Mouse (Mus musculus) MEL (cell line): Measurements from ENCODE around the gene Rdh7. TPM values are rescaled to one million over a fixed set of nuclear protein-coding genes. Genes with fewer than 3 reads are reported as not detected.
"Not testable (repeated sequence)": the region's sequence is repeated elsewhere in the genome, so short reads cannot be mapped to it uniquely, and the experiment has no call there.

ENCODE experiments used
- DNase-seq: peaks from one replicate; pipeline ENCODE4 v3.0.0; 2011; ENCODE audit warnings: low read depth, low spot score
- H3K27ac ChIP-seq: 2 replicates; pipeline ENCODE4 v1.5.1; 2012; ENCODE audit warnings: low read depth, mild to moderate bottlenecking, control low read depth, low read length, moderate library complexity; ENCODE audit not compliant: control insufficient read depth
- H3K27me3 ChIP-seq, 2 experiments: fragments of 150-350 bp in 1 of 2; sonication (generic) in 1 of 2; 2 replicates each; pipeline ENCODE4 v1.6.1; 2012; ENCODE audit warnings: low read length in 2 of 2, mild to moderate bottlenecking in 2 of 2, improper control_type of control experiment in 1 of 2, moderate library complexity in 1 of 2; ENCODE audit not compliant: insufficient read depth in 2 of 2, control insufficient read depth in 1 of 2
- H3K36me3 ChIP-seq, 2 experiments: 2 replicates each; pipeline ENCODE4 v1.6.1; 2012 to 2014; ENCODE audit warnings: low read length in 2 of 2, improper control_type of control experiment in 1 of 2, inconsistent platforms in 1 of 2, mild to moderate bottlenecking in 1 of 2; ENCODE audit not compliant: insufficient read depth in 2 of 2, control insufficient read depth in 1 of 2
- H3K4me1 ChIP-seq, 2 experiments: fragments of 150-350 bp in 1 of 2; sonication (generic) in 1 of 2; 2 replicates each; pipeline ENCODE4 v1.6.1; 2012; ENCODE audit warnings: low read length in 2 of 2, improper control_type of control experiment in 1 of 2, mild to moderate bottlenecking in 1 of 2; ENCODE audit not compliant: insufficient read depth in 2 of 2, control insufficient read depth in 1 of 2
- H3K4me3 ChIP-seq, 2 experiments: fragments of 150-350 bp in 1 of 2; sonication (generic) in 1 of 2; 2 replicates each; pipeline ENCODE4 v1.5.1; 2012; ENCODE audit warnings: low read depth in 2 of 2, low read length in 2 of 2, mild to moderate bottlenecking in 2 of 2, moderate library complexity in 2 of 2, control low read depth in 1 of 2, improper control_type of control experiment in 1 of 2; ENCODE audit not compliant: control insufficient read depth in 1 of 2, insufficient read depth in 1 of 2
- H3K79me2 ChIP-seq: 2 replicates; pipeline ENCODE4 v1.6.1; 2012; ENCODE audit warnings: mild to moderate bottlenecking, low read length, moderate library complexity; ENCODE audit not compliant: control insufficient read depth, poor library complexity, insufficient read depth
- H3K9ac ChIP-seq: 2 replicates; pipeline ENCODE4 v1.6.1; 2012; ENCODE audit warnings: low read depth, mild to moderate bottlenecking, control low read depth, low read length, moderate library complexity; ENCODE audit not compliant: control insufficient read depth, poor library complexity, severe bottlenecking
- H3K9me3 ChIP-seq: fragments of 150-350 bp; sonication (generic); replicated peaks from 2 replicates; pipeline ENCODE4 v1.6.1; 2012; ENCODE audit warnings: mild to moderate bottlenecking, low read length, improper control_type of control experiment, moderate library complexity; ENCODE audit not compliant: insufficient read depth
- BHLHE40 ChIP-seq: IDR thresholded peaks from 2 replicates; pipeline ENCODE4 v1.6.1; 2012; ENCODE audit warnings: low read depth, mild to moderate bottlenecking, inconsistent platforms, low read length, improper control_type of control experiment, borderline replicate concordance
- CTCF ChIP-seq, 3 experiments: IDR thresholded peaks in 2 of 3; conservative IDR thresholded peaks in 1 of 3; 2 replicates each; pipeline ENCODE4 v1.5.1; 2011 to 2012; ENCODE audit warnings: low read length in 3 of 3, low read depth in 2 of 3, mild to moderate bottlenecking in 2 of 3, improper control_type of control experiment in 1 of 3, inconsistent platforms in 1 of 3, mixed read lengths in 1 of 3, moderate library complexity in 1 of 3; ENCODE audit not compliant: control insufficient read depth in 1 of 3, insufficient read depth in 1 of 3, poor library complexity in 1 of 3, severe bottlenecking in 1 of 3
- EP300 ChIP-seq, 2 experiments: IDR thresholded peaks; 2 replicates each; pipeline ENCODE4 v1.6.1; 2011; ENCODE audit warnings: improper control_type of control experiment in 2 of 2, low read length in 2 of 2, low read depth in 1 of 2, mild to moderate bottlenecking in 1 of 2
- GATA1 ChIP-seq: IDR thresholded peaks from 2 replicates; pipeline ENCODE4 v1.6.1; 2011; ENCODE audit warnings: low read depth, low read length, improper control_type of control experiment
- HCFC1 ChIP-seq: IDR thresholded peaks from 2 replicates; pipeline ENCODE4 v1.6.1; 2012; ENCODE audit warnings: low read depth, mild to moderate bottlenecking, inconsistent platforms, low read length, improper control_type of control experiment, moderate library complexity
- KAT2A ChIP-seq: conservative IDR thresholded peaks from 2 replicates; pipeline ENCODE4 v1.6.1; 2012; ENCODE audit warnings: low read depth, low read length, improper control_type of control experiment, inconsistent platforms
- MAZ ChIP-seq: IDR thresholded peaks from 2 replicates; pipeline ENCODE4 v1.6.1; 2012; ENCODE audit warnings: low read depth, mild to moderate bottlenecking, inconsistent platforms, low read length, improper control_type of control experiment
- MEF2A ChIP-seq: IDR thresholded peaks from 2 replicates; pipeline ENCODE4 v1.6.1; 2014; ENCODE audit warnings: low read depth, mild to moderate bottlenecking, inconsistent platforms, low read length, improper control_type of control experiment; ENCODE audit not compliant: poor library complexity, insufficient replicate concordance, severe bottlenecking; ENCODE audit errors: extremely low read depth
- MYB ChIP-seq: IDR thresholded peaks from 2 replicates; pipeline ENCODE4 v1.6.1; 2011; ENCODE audit warnings: mild to moderate bottlenecking, low read depth, low read length, improper control_type of control experiment
- POLR2AphosphoS2 ChIP-seq: IDR thresholded peaks from 2 replicates; pipeline ENCODE4 v1.6.1; 2011; ENCODE audit warnings: low read length, improper control_type of control experiment
- SMC3 ChIP-seq: IDR thresholded peaks from 2 replicates; pipeline ENCODE4 v1.6.1; 2011; ENCODE audit warnings: low read depth, low read length, improper control_type of control experiment
- TAL1 ChIP-seq: IDR thresholded peaks from 2 replicates; pipeline ENCODE4 v1.6.1; 2012; ENCODE audit warnings: mild to moderate bottlenecking, inconsistent platforms, low read length, moderate library complexity, mixed read lengths
- TBP ChIP-seq: IDR thresholded peaks from 2 replicates; pipeline ENCODE4 v1.8.0; 2011; ENCODE audit warnings: low read depth, low read length, improper control_type of control experiment
- UBTF ChIP-seq: IDR thresholded peaks from 2 replicates; pipeline ENCODE4 v1.6.1; 2012; ENCODE audit warnings: low read depth, mild to moderate bottlenecking, inconsistent platforms, low read length, improper control_type of control experiment, moderate library complexity, borderline replicate concordance; ENCODE audit not compliant: insufficient read depth
- ZC3H11A ChIP-seq: IDR thresholded peaks from 2 replicates; pipeline ENCODE4 v1.6.1; 2012; ENCODE audit warnings: low read depth, mild to moderate bottlenecking, inconsistent platforms, low read length, improper control_type of control experiment
- polyA plus RNA-seq, 2 experiments: library from polyadenylated mRNA; stranded (reverse) in 1 of 2; unstranded in 1 of 2; fragments of >175 nt in 1 of 2; fragments of >200 nt in 1 of 2; gene quantifications; 2 replicates each; pipeline versions ENCODE4 v1.2.1 to v1.2.4; 2012; ENCODE audit warnings: low replicate concordance in 2 of 2, low read depth in 1 of 2; ENCODE audit not compliant: insufficient read length in 2 of 2, insufficient read depth in 1 of 2, missing spikeins in 1 of 2
- total RNA-seq: library from RNA; depleted of rRNA; stranded (reverse); fragments of 300-350 nt; gene quantifications from 2 replicates; pipeline ENCODE4 v1.2.3, GENCODE M21; 2012

Gene Rdh7
- total and polyA plus RNA-seq, 3 experiments = not detected

GRCm38 (mm10) chr10:127898218-127898617, 9.6 kb upstream of the Rdh7 start, which contains the start of gene Sdr9c7:
Sdr9c7 (plus strand) TSS chr10:127898518.
- TF ChIP-seq EP300 (IDR thresholded peaks at IDR 0.05; ENCODE audit: low read depth in 1 of 2, low read length in 2 of 2) (no peak), MYB (no peak), SMC3 (no peak), MAZ (no peak), POLR2AphosphoS2 (no peak)
- no peak for DNase-seq
- no peaks in the 10 kb centered on the region for H3K4me1 ChIP-seq
- no peak within 1 kb of the TSS for H3K27ac ChIP-seq
- H3K27me3 ChIP-seq = peaks cover 20% of the 10 kb centered on the region in 2 experiments
- no peaks in the 10 kb centered on the region for H3K79me2 ChIP-seq
- no peak within 1 kb of the TSS for H3K9ac ChIP-seq
- no peak within 1 kb of the TSS for H3K4me3 ChIP-seq
- no peaks in the 10 kb centered on the region for H3K9me3 ChIP-seq
- no peaks in the 10 kb centered on the region for H3K36me3 ChIP-seq

GRCm38 (mm10) chr10:127897506-127897905, 8.9 kb upstream of the Rdh7 start:
- Histone ChIP-seq H3K36me3 (no peaks in the 10 kb centered on the region), H3K4me1 (no peaks in the 10 kb centered on the region), H3K9me3 (no peaks in the 10 kb centered on the region), H3K27ac (no peak overlapping the region), H3K27me3 (peaks cover 20% of the 10 kb centered on the region in 2 experiments), H3K9ac (no peak overlapping the region), H3K79me2 (no peaks in the 10 kb centered on the region), H3K4me3 (no peak overlapping the region)
- DNase-seq = no peak
- no peak for TF ChIP-seq HCFC1

GRCm38 (mm10) chr10:127896705-127897104, 8.1 kb upstream of the Rdh7 start:
- Histone ChIP-seq H3K36me3 (no peaks in the 10 kb centered on the region), H3K4me1 (no peaks in the 10 kb centered on the region), H3K79me2 (no peaks in the 10 kb centered on the region), H3K27me3 (peaks cover 20 to 22% of the 10 kb centered on the region in 2 experiments), H3K27ac (no peak overlapping the region), H3K9me3 (no peaks in the 10 kb centered on the region), H3K4me3 (no peak overlapping the region), H3K9ac (no peak overlapping the region)
- no peak for TF ChIP-seq TBP
- no peak for TF ChIP-seq ZC3H11A
- no peak for TF ChIP-seq BHLHE40
- no peak for TF ChIP-seq POLR2AphosphoS2
- TF ChIP-seq TAL1 = no peak
- TF ChIP-seq GATA1 = no peak
- TF ChIP-seq CTCF (IDR thresholded peaks at IDR 0.05 in 2 of 3, conservative IDR thresholded peaks at IDR 0.05 in 1 of 3; ENCODE audit: control insufficient read depth in 1 of 3, insufficient read depth in 1 of 3, low read depth in 2 of 3, low read length in 3 of 3, poor library complexity in 1 of 3, severe bottlenecking in 1 of 3) = no peak
- TF ChIP-seq KAT2A = no peak
- no peak for TF ChIP-seq MEF2A
- TF ChIP-seq UBTF = no peak
- no peak for DNase-seq

- H3K79me2 ChIP-seq, H3K9me3 ChIP-seq, H3K27ac ChIP-seq, H3K4me1 ChIP-seq, H3K36me3 ChIP-seq, H3K9ac ChIP-seq, H3K4me3 ChIP-seq: not testable (repeated sequence)
- peak; percentile 56 for DNase-seq
- peaks cover 18 to 19% of the 10 kb centered on the region in 2 experiments for H3K27me3 ChIP-seq
Measured at GRCm38 (mm10) chr10:127893163-127894022, 4.8 kb upstream of the Rdh7 start.
